Mouse (Mus musculus) small intestine, adult 2 months (tissue): ENCODE results near the gene Abhd17a.

Experiments used
- CTCF ChIP-seq: fragments of 200-500 bp; IDR thresholded peaks from 2 replicates; pipeline ENCODE4 v1.5.1; 2012; ENCODE audit warnings: low read depth, mild to moderate bottlenecking, control low read depth, inconsistent platforms, low read length, moderate library complexity, mixed read lengths; ENCODE audit not compliant: insufficient replicate concordance, insufficient read length; ENCODE audit errors: extremely low read depth
- POLR2A ChIP-seq: fragments of 200-500 bp; IDR thresholded peaks from 2 replicates; pipeline ENCODE4 v1.6.1; 2012; ENCODE audit warnings: low read depth, mild to moderate bottlenecking, control low read depth, inconsistent platforms, low read length, moderate library complexity

- TF ChIP-seq CTCF (no peak), POLR2A (no peak)
These were observed 35.6 kb upstream of the Abhd17a start for GRCm38 (mm10) chr10:80625764-80626163.
